Mouse (Mus musculus): ENCODE results near the gene Gpx2.

Gene Gpx2

GRCm38 (mm10) chr12:76795350-76795749 lies at the start of gene Gpx2:
Gene Gpx2 (minus strand): TSS chr12:76795554.
- no peak for DNase-seq

- DNase-seq, result no peak
Measured at GRCm38 (mm10) chr12:76844346-76845061, 49.1 kb upstream of the Gpx2 start.

- no peak for DNase-seq
Measured at GRCm38 (mm10) chr12:76840081-76840480, 44.7 kb upstream of the Gpx2 start.

GRCm38 (mm10) chr12:76839298-76839697 lies 43.9 kb upstream of the Gpx2 start:
- DNase-seq, result no peak

GRCm38 (mm10) chr12:76837844-76838650 lies 42.7 kb upstream of the Gpx2 start:
- no peak for DNase-seq

- peak; percentile 100 for DNase-seq
Measured at GRCm38 (mm10) chr12:76837101-76837843, 41.9 kb upstream of the Gpx2 start.

- no peak for DNase-seq
Measured at GRCm38 (mm10) chr12:76832704-76833103, 37.4 kb upstream of the Gpx2 start.

- DNase-seq, result no peak
Measured at GRCm38 (mm10) chr12:76825283-76825682, 29.9 kb upstream of the Gpx2 start.

- DNase-seq, result no peak
Measured at GRCm38 (mm10) chr12:76822651-76823041, 27.3 kb upstream of the Gpx2 start, which contains the start of gene Rab15. Gene Rab15 (minus strand): TSS chr12:76822908.

- peak; percentile 90 for DNase-seq
Measured at GRCm38 (mm10) chr12:76822002-76822650, 26.8 kb upstream of the Gpx2 start.

- DNase-seq, result no peak
Measured at GRCm38 (mm10) chr12:76820615-76821014, 25.3 kb upstream of the Gpx2 start.

GRCm38 (mm10) chr12:76819816-76820215 lies 24.5 kb upstream of the Gpx2 start:
- peak; percentile 76 for DNase-seq

GRCm38 (mm10) chr12:76818908-76819307 lies 23.6 kb upstream of the Gpx2 start:
- DNase-seq, result peak; percentile 80

GRCm38 (mm10) chr12:76818120-76818519 lies 22.8 kb upstream of the Gpx2 start:
- peak; percentile 87 for DNase-seq

- peak; percentile 79 for DNase-seq
Measured at GRCm38 (mm10) chr12:76817176-76817575, 21.8 kb upstream of the Gpx2 start.

GRCm38 (mm10) chr12:76816720-76817119 lies 21.4 kb upstream of the Gpx2 start:
- DNase-seq, result no peak

GRCm38 (mm10) chr12:76814120-76814519 lies 18.8 kb upstream of the Gpx2 start:
- DNase-seq, result no peak

- no peak for DNase-seq
Measured at GRCm38 (mm10) chr12:76813543-76813942, 18.2 kb upstream of the Gpx2 start.

- no peak for DNase-seq
Measured at GRCm38 (mm10) chr12:76811006-76811405, 15.7 kb upstream of the Gpx2 start.

GRCm38 (mm10) chr12:76810491-76810890 lies 15.1 kb upstream of the Gpx2 start:
- no peak for DNase-seq

- no peak for DNase-seq
Measured at GRCm38 (mm10) chr12:76807796-76808195, 12.4 kb upstream of the Gpx2 start.

- DNase-seq, result peak; percentile 84
Measured at GRCm38 (mm10) chr12:76805056-76805811, 9.9 kb upstream of the Gpx2 start.

Measured in heart, adult 11 months (tissue).